Mouse (Mus musculus) E14TG2a.4 (cell line): Measurements from ENCODE around the gene Arrdc2.

Experiments
- H3K27me3 ChIP-seq: 2 replicates; pipeline ENCODE4 v1.6.1; 2014; ENCODE audit warnings: low read length, control low read depth; ENCODE audit not compliant: insufficient read depth
- H3K36me3 ChIP-seq: 2 replicates; pipeline ENCODE4 v1.6.1; 2014; ENCODE audit warnings: low read length, control low read depth; ENCODE audit not compliant: insufficient read depth
- H3K4me1 ChIP-seq: replicated peaks from 2 replicates; pipeline ENCODE4 v1.6.1; 2014; ENCODE audit warnings: low read depth, low read length, control low read depth
- H3K4me3 ChIP-seq: replicated peaks from 2 replicates; pipeline ENCODE4 v1.5.1; 2014; ENCODE audit warnings: mild to moderate bottlenecking, low read length
- H3K9me3 ChIP-seq: 2 replicates; pipeline ENCODE4 v1.6.1; 2014; ENCODE audit warnings: low read length, control low read depth
- CTCF ChIP-seq: conservative IDR thresholded peaks from 2 replicates; pipeline ENCODE4 v1.5.1; 2014; ENCODE audit warnings: low read length
- NANOG ChIP-seq: IDR thresholded peaks from 2 replicates; pipeline ENCODE4 v1.6.1; 2014; ENCODE audit warnings: borderline replicate concordance, low read length, mixed read lengths
- POU5F1 ChIP-seq: IDR thresholded peaks from 2 replicates; pipeline ENCODE4 v1.6.1; 2014; ENCODE audit warnings: low read length, borderline replicate concordance

Gene Arrdc2

GRCm38 (mm10) chr8:70810962-70811680, 28.4 kb downstream of the Arrdc2 start:
- Histone ChIP-seq H3K9me3 (no peaks in the 10 kb centered on the region), H3K4me3 (peak overlapping the region; percentile 35), H3K36me3 (no peaks in the 10 kb centered on the region), H3K27me3 (peaks cover 64% of the 10 kb centered on the region), H3K4me1 (peaks cover 54% of the 10 kb centered on the region)
- TF ChIP-seq NANOG = no peak; the same call in 1 of the 2 replicates
- no peak for TF ChIP-seq POU5F1
- no peak for TF ChIP-seq CTCF

- Histone ChIP-seq H3K4me1 (peaks cover 58% of the 10 kb centered on the region), H3K9me3 (no peaks in the 10 kb centered on the region), H3K36me3 (no peaks in the 10 kb centered on the region), H3K4me3 (no peak overlapping the region), H3K27me3 (peaks cover 63% of the 10 kb centered on the region)
- TF ChIP-seq POU5F1 (no peak), NANOG (no peak), CTCF (no peak)
These were observed 30.4 kb downstream of the Arrdc2 start for GRCm38 (mm10) chr8:70808955-70809701.

DNA sequence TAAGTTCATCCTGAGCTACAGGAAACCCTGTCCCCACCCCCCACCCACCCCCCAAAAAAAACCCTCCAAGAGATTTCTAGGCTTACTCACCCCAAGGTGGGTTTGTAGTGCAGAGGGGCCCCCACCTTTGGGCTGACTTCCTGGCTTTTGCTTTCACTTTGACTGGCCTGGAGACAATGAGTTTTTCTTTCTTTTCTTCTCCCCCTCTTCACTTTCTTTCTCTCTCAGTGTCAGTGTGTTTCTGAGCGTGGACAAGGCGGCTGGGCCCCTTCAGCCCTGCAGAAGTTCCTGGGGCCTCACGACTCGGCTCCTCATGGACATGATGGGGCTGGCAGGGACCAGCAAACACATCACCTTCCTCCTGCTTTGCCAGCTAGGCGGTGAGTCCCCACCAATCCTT, 31.3 kb downstream of the Arrdc2 start, which contains the start of gene Il12rb1:
Gene Il12rb1, plus strand, starts transcription at position 211 of the 400 bp plus-strand sequence.
- no peaks in the 10 kb centered on the region for H3K36me3 ChIP-seq
- no peak for TF ChIP-seq NANOG
- TF ChIP-seq CTCF = no peak
- no peak for TF ChIP-seq POU5F1

DNA sequence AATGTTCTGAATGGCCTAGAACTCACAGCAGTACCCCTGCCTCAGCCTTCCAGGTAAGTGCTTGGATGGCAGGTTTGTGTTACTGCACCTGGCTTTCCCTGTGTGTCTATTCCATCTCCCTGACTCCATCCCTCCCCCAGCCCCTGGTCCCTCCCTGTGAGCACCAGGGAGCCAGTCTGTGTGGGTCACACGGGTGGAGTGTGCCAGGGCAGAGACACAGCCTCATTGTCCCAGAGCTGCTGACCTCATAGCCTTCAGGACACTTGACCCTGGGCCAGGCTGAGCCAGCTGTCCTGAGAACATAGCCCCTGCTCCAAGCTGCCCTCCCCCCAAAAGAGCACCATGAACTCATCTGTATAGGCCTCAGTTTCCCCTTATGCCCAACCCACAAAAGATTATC, 32.2 kb downstream of the Arrdc2 start:
- no peaks in the 10 kb centered on the region for H3K36me3 ChIP-seq
- TF ChIP-seq CTCF (no peak), NANOG (no peak), POU5F1 (no peak)
- no peaks in the 10 kb centered on the region for H3K9me3 ChIP-seq
- no peak overlapping the region for H3K4me3 ChIP-seq
- peaks cover 57% of the 10 kb centered on the region for H3K27me3 ChIP-seq
- peaks cover 61% of the 10 kb centered on the region for H3K4me1 ChIP-seq

More for the DNA sequence above, 31.3 kb downstream of the Arrdc2 start, which contains the start of gene Il12rb1:
- Histone ChIP-seq H3K4me3 (no peak within 1 kb of the TSS), H3K27me3 (peaks cover 63% of the 10 kb centered on the region), H3K4me1 (peaks cover 59% of the 10 kb centered on the region), H3K9me3 (no peaks in the 10 kb centered on the region)

DNA sequence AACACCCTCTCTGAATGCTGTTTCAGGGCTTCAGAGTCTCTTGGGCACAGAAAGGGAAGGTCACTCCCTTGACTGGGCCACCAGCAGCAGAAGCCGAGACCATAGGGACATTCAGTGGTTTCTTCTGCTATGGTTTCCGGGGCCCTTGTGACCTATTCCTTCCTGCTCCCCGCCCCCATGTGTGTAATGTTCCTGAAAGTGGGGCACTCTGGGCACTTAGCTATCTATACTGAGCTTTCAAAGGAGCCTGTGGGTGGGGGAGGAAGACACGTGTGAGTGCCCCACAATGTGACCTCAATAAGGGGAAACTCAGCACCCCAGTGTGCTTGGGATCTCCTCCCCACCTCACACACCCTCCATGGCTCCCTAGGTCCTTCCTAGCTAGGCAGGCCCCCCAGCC, 33.0 kb downstream of the Arrdc2 start:
- H3K36me3 ChIP-seq = no peaks in the 10 kb centered on the region
- no peak for TF ChIP-seq NANOG
- no peak for TF ChIP-seq CTCF
- no peak for TF ChIP-seq POU5F1
- peaks cover 61% of the 10 kb centered on the region for H3K4me1 ChIP-seq
- peaks cover 57% of the 10 kb centered on the region for H3K27me3 ChIP-seq
- H3K9me3 ChIP-seq = no peaks in the 10 kb centered on the region
- H3K4me3 ChIP-seq = no peak overlapping the region

DNA sequence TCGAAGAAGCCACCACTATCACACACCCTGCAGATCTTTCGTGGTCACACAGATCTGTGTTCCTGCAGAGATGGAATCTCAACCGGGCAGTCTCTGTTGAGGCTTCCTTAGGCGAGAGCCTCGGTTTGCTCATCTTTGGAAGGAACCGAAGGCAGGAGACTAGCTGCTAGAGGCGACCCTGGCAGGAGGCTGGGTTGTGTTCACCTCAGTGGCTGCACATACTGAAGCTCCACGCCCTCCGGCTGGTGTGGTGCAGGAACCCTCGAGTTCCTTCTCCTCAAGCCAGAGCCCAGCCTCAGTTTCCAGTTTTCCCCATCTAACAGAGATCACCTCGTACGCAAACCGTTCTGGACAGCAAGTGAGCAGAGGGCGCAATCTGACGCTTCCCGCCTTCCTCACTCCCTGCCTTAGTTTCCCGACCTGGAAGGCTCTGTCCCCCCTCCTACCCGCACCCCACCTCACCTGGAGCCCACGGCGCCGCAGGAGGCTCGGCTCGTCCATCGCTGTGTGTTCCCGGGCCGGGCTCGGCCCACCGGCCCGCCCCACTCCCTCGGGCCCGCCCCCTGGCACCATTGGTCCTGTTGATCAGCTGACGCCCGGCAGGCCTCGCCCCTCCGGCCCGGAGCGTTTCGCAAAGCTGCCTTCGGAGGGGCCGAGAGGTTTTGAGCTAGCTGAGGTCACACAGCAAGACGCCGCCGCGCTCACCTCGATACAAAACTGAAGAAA, 34.9 kb downstream of the Arrdc2 start, which contains the start of gene Mast3:
Gene Mast3, minus strand, starts transcription at position 574 of the 726 bp plus-strand sequence.
- H3K36me3 ChIP-seq = no peaks in the 10 kb centered on the region
- H3K4me1 ChIP-seq = peaks cover 58% of the 10 kb centered on the region
- no peak for TF ChIP-seq NANOG
- TF ChIP-seq POU5F1 = no peak
- no peak for TF ChIP-seq CTCF
- peaks cover 51% of the 10 kb centered on the region for H3K27me3 ChIP-seq
- H3K4me3 ChIP-seq = peak within 1 kb of the TSS; percentile 79
- H3K9me3 ChIP-seq = no peaks in the 10 kb centered on the region

- Histone ChIP-seq H3K9me3 (no peaks in the 10 kb centered on the region), H3K4me1 (peaks cover 57% of the 10 kb centered on the region), H3K36me3 (no peaks in the 10 kb centered on the region), H3K4me3 (peak overlapping the region; percentile 79), H3K27me3 (peaks cover 53% of the 10 kb centered on the region)
- no peak for TF ChIP-seq NANOG
- TF ChIP-seq CTCF = no peak
- no peak for TF ChIP-seq POU5F1
These were observed 35.6 kb downstream of the Arrdc2 start for GRCm38 (mm10) chr8:70803761-70804480.
